Mouse (Mus musculus): ENCODE data around the gene Abca1. TPM values are rescaled to one million over a fixed set of nuclear protein-coding genes. Genes with fewer than 3 reads are reported as not detected.

Gene Abca1
- 301 TPM for polyA plus RNA-seq (2014; fragmentation: Illumina TruSeq; extraction: RNeasy Lipid Tissue Mini Kit (QIAGEN cat#74804); ENCODE audit: low read depth, low replicate concordance)

DNA sequence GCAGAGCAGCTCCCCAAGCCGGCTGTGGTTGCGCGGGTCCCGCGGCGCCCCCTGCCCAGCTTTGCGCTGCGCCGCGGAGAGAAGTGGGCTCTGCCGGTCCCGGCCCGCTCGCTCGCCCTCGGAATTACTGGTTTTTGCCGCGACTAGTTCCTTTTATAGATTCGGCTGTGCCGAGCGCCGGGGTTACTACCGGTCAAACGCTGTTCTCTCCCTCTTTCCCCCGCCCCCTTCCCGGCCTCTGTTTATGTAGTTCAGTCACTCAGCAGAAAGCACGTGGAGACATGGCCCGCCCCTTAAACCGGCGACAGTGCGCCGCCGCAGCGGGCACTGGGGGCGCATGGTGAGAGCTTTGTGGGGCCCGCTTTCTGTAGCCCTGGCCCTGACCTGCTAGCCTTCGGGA lies at the start of gene Abca1:
Gene Abca1, minus strand, starts transcription at position 129 of the 400 bp plus-strand sequence.

DNA sequence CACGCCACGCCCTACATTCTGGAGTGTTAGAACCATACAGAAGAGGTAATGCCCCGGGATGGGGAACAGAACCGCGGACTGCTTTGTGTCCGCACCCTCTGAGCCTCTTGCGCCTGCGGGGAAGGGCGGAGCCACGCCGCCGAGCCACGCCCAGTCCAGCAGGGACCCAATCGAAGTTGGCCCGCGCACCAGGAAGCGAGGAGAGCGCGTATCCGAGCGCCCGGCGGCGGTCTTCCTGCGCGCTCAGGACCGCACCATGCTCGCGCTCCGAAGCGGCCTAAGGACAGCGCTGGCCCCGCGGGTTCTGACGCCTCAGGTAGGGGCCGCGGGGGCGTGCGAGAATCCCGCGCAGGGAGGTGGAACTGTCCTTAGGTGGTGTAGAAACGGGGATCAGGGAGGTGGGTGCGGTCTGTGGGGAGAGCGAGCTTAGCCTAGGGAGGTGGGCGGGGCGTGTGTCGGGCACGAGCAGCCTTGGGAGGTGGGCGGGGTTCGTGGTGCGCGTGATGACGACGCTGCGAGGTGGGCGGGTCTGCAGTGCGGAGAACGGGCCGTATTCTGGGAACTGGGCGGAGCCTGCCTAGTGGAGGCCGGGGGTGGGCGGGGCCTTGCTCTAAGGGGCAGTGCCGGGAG lies 147.8 kb downstream of the Abca1 start, which contains the start of gene Nipsnap3b:
Gene Nipsnap3b, plus strand, starts transcription at position 149 of the 630 bp plus-strand sequence.

DNA sequence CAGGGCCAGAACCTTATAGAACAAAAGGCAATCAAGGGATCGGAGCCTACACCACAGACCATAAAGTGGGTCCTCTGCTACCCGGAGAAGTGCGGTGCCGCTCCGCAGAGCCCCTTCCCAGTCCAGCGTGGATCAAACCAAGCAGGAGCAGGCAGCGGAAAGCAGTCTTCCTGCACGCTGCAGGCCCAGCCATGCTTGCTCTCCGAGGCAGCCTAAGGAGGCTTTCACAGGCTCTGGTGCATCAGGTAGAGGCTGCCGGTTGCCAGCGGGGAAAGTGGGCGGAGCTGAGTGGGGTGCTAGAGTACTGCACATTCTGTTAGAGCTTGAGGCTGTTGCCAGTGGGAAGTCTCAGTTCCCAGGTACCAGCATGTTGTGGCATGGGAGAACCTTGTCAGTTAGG lies 170.4 kb downstream of the Abca1 start, which contains the start of gene Nipsnap3a:
Gene Nipsnap3a, plus strand, starts transcription at position 25 of the 400 bp plus-strand sequence.

Other genes starting within 250 kb of the Abca1 start
- gene Olfr272, start 240.7 kb downstream of the Abca1 start, polyA plus RNA-seq (2014; fragmentation: Illumina TruSeq; extraction: RNeasy Lipid Tissue Mini Kit (QIAGEN cat#74804); ENCODE audit: low read depth, low replicate concordance): not detected
- gene Olfr270, start 195.3 kb downstream of the Abca1 start, polyA plus RNA-seq (2014; fragmentation: Illumina TruSeq; extraction: RNeasy Lipid Tissue Mini Kit (QIAGEN cat#74804); ENCODE audit: low read depth, low replicate concordance): not detected
- not detected for gene Nipsnap3a, start 170.6 kb downstream of the Abca1 start, polyA plus RNA-seq (2014; fragmentation: Illumina TruSeq; extraction: RNeasy Lipid Tissue Mini Kit (QIAGEN cat#74804); ENCODE audit: low read depth, low replicate concordance)
- gene Nipsnap3b, start 148.0 kb downstream of the Abca1 start, polyA plus RNA-seq (2014; fragmentation: Illumina TruSeq; extraction: RNeasy Lipid Tissue Mini Kit (QIAGEN cat#74804); ENCODE audit: low read depth, low replicate concordance): 53.1 TPM

Data from adrenal gland, adult 10 weeks (tissue).